Mouse (Mus musculus): ENCODE results near the gene Inpp5f.
"Not testable (repeated sequence)": the region's sequence is repeated elsewhere in the genome, so short reads cannot be mapped to it uniquely, and the experiment has no call there.

Gene Inpp5f

GRCm38 (mm10) chr7:128668831-128669230 is 57.7 kb downstream of the Inpp5f start:
- DNase-seq: no peak

- peak; percentile 80 for DNase-seq
These were observed 60.8 kb downstream of the Inpp5f start for GRCm38 (mm10) chr7:128671952-128672351.

- peak; percentile 76 for DNase-seq
These were observed 61.4 kb downstream of the Inpp5f start for GRCm38 (mm10) chr7:128672408-128673010.

- DNase-seq: no peak
These were observed 67.4 kb downstream of the Inpp5f start for GRCm38 (mm10) chr7:128678546-128678945.

- peak; percentile 90 for DNase-seq
These were observed 76.9 kb downstream of the Inpp5f start for GRCm38 (mm10) chr7:128687821-128688564.

- DNase-seq: peak; percentile 62
These were observed 78.2 kb downstream of the Inpp5f start for GRCm38 (mm10) chr7:128689347-128689746.

GRCm38 (mm10) chr7:128690070-128690469 is 78.9 kb downstream of the Inpp5f start:
- DNase-seq: peak; percentile 86

- peak; percentile 54 for DNase-seq
These were observed 79.7 kb downstream of the Inpp5f start for GRCm38 (mm10) chr7:128690796-128691195.

GRCm38 (mm10) chr7:128692163-128692562 is 81.0 kb downstream of the Inpp5f start:
- no peak for DNase-seq

GRCm38 (mm10) chr7:128694848-128695247 is 83.7 kb downstream of the Inpp5f start:
- DNase-seq: no peak

GRCm38 (mm10) chr7:128699959-128700358 is 88.8 kb downstream of the Inpp5f start:
- DNase-seq: not testable (repeated sequence)

GRCm38 (mm10) chr7:128705735-128706134 is 94.6 kb downstream of the Inpp5f start:
- DNase-seq: peak; percentile 72

GRCm38 (mm10) chr7:128717991-128718390 is 106.9 kb downstream of the Inpp5f start:
- DNase-seq: no peak

- DNase-seq: peak; percentile 74
These were observed 113.6 kb downstream of the Inpp5f start for GRCm38 (mm10) chr7:128724761-128725160.

GRCm38 (mm10) chr7:128725189-128725588 is 114.1 kb downstream of the Inpp5f start:
- no peak for DNase-seq

- no peak for DNase-seq
These were observed 115.9 kb downstream of the Inpp5f start for GRCm38 (mm10) chr7:128726999-128727398.

- no peak for DNase-seq
These were observed 116.6 kb downstream of the Inpp5f start for GRCm38 (mm10) chr7:128727701-128728100.

- DNase-seq: no peak
These were observed 117.6 kb downstream of the Inpp5f start for GRCm38 (mm10) chr7:128728738-128729137.

GRCm38 (mm10) chr7:128731585-128731984 is 120.5 kb downstream of the Inpp5f start:
- no peak for DNase-seq

GRCm38 (mm10) chr7:128738041-128738440 is 126.9 kb downstream of the Inpp5f start:
- DNase-seq: peak; percentile 20

- peak; percentile 22 for DNase-seq
These were observed 128.0 kb downstream of the Inpp5f start for GRCm38 (mm10) chr7:128739116-128739461.

GRCm38 (mm10) chr7:128739462-128740277 is 128.5 kb downstream of the Inpp5f start:
- DNase-seq: peak; percentile 64

- DNase-seq: peak; percentile 96
These were observed 129.2 kb downstream of the Inpp5f start, which contains the start of gene Mcmbp for GRCm38 (mm10) chr7:128740334-128740733. Mcmbp (minus strand) TSS chr7:128740495.

GRCm38 (mm10) chr7:128743898-128744297 is 132.8 kb downstream of the Inpp5f start:
- no peak for DNase-seq

Measured in cerebellum, adult 9-11 months (tissue).